Mouse (Mus musculus): Measurements from ENCODE around the gene Cnnm1. TPM values are rescaled to one million over a fixed set of nuclear protein-coding genes. Genes with fewer than 3 reads are reported as not detected.

Gene Cnnm1
- polyA plus RNA-seq (2012; rRNA removed): 0.46 and 0.49 TPM in 2 replicates

DNA sequence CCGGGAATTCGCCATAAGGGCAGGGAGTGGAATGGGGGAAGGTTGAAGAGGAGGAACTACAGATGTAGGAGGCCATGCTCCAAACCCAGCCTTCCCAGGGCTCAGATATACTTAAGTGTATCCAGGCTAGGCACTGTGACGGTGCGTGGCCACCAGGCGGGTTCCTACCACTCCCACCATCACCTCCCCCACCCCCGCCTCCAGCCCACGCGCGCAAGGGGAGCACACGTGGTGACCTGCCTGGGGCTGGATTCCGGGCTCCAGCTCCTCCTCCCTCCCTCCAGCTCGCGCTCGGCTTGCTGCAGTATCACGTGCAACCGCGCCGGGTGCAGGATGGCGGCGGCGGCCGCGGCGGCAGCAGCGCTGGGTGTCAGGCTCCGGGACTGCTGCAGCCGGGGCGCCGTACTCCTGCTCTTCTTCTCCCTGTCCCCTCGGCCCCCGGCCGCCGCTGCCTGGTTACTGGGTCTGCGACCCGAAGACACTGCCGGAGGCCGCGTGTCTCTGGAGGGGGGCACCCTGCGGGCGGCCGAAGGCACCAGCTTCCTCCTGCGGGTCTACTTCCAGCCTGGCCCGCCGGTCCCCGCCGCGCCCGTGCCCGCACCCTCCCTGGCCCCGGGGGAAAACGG is at the start of gene Cnnm1:
Cnnm1 (plus strand) TSS at position 325 of the 626 bp plus-strand sequence.

DNA sequence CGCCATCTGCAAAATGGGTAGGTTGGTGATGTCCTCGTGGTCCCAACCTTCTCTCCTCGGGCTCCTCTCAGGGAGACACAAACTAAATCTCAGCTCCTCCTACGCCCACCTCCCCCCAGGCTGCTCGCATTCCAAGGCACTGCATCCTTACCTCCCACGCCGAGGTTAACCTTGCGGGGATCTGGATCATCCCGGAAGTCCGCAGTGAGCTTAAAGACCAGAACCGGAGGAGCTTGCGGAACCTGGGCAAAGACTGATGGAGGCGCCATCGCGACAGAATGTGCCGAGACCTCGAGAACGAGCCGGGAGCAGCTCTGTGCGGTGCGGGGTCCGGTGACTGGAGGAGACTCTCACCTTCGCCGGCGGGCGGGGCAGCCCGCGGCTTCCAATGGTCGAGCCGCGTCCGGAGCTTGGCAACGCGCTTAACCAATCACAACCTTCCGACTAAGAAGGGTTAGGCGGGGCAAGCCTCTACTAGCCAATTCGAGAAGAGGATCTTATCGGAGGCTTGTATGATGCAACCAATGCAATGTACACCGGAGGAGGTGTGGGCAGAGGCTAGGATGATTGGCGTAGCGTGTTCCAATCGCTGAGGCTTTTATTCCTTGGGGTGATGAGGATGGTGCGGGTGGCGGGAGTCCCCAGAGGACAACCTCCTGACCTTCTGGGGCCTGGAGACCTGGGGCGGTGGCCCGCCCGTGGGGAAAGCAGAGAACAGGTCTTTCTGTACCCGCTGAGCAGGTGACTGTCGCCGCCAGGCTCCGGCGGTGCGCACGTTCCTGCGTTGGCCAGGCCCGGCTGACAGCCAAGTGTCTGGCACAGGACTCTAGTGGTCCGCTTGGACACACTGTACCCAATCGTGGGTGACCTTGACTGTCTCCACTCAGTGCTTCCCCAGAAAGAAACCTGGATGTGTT is 84.2 kb downstream of the Cnnm1 start, which contains the start of gene Got1:
Got1 (minus strand) TSS at position 419 of the 917 bp plus-strand sequence.

Other genes with a start within 250 kb of the Cnnm1 start
- gene Hpse2, start 52.1 kb upstream of the Cnnm1 start, polyA plus RNA-seq (2012; rRNA removed): 0.82 and 2.3 TPM in 2 replicates
- 36.1 and 42.2 TPM in 2 replicates for gene Got1, start 84.2 kb downstream of the Cnnm1 start, polyA plus RNA-seq (2012; rRNA removed)
- gene Nkx2-3, start 171.9 kb downstream of the Cnnm1 start, polyA plus RNA-seq (2012; rRNA removed): 1.3 and 1.4 TPM in 2 replicates
- gene Slc25a28, start 234.4 kb downstream of the Cnnm1 start, polyA plus RNA-seq (2012; rRNA removed): 61.4 and 73.0 TPM in 2 replicates
- 7.8 and 9.4 TPM in 2 replicates for gene Entpd7, start 249.2 kb downstream of the Cnnm1 start, polyA plus RNA-seq (2012; rRNA removed)

All from central nervous system, embryonic 11.5 days (tissue).